Mouse (Mus musculus) heart, postnatal 4 days (tissue): ENCODE data around the gene Ttc28. TPM values are rescaled to one million over a fixed set of nuclear protein-coding genes. Genes with fewer than 3 reads are reported as not detected.

Experiments
- DNase-seq: peaks from one replicate; pipeline ENCODE4 v3.0.0; 2021
- total RNA-seq, 2 experiments: library from RNA; stranded (reverse); gene quantifications; 2 replicates each; pipeline ENCODE4 v1.2.3; 2021

Ttc28 gene
- total RNA-seq, 2 experiments from 2014 or later, result 29.3 to 29.9 TPM

GRCm38 (mm10) chr5:111216166-111216565, 336.6 kb downstream of the Ttc28 start:
- DNase-seq, result no peak

DNA sequence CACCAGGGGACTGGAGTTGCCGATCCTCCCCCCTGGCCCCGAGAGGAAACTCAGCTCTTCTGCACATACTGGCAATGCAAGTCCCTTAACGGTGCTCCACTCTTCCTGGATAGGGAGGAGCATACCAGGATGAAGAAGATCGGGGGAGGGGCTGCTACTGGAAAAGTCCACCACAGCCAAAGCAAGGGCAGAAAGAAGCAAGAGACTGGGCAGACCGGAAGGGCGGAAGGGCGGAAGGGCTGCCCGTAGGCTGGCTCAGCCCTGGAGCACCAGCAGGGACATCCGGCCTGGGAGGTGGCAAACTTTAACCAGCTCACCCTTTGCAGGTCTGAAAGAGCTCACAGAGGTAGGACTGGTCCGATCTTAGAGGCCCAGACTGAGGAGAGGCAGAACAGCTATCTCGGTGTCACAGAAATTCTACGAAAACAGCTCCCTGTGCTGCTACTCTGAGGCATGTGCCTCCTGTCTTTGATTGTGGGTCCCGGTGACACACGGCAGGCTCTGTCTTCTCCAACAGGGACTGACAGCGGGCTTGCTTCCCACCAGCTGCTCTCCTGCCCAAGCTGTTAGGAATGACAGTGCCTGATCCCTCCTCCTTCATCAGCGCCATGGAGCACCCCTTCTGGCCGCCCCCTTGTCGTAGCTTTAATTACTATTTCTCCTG, 338.0 kb downstream of the Ttc28 start:
- DNase-seq, result no peak

- no peak for DNase-seq
These were observed 338.7 kb downstream of the Ttc28 start for GRCm38 (mm10) chr5:111218111-111218891.

- no peak for DNase-seq
These were observed 339.4 kb downstream of the Ttc28 start for GRCm38 (mm10) chr5:111218998-111219397.

- no peak for DNase-seq
These were observed 341.2 kb downstream of the Ttc28 start for GRCm38 (mm10) chr5:111220679-111221380.

DNA sequence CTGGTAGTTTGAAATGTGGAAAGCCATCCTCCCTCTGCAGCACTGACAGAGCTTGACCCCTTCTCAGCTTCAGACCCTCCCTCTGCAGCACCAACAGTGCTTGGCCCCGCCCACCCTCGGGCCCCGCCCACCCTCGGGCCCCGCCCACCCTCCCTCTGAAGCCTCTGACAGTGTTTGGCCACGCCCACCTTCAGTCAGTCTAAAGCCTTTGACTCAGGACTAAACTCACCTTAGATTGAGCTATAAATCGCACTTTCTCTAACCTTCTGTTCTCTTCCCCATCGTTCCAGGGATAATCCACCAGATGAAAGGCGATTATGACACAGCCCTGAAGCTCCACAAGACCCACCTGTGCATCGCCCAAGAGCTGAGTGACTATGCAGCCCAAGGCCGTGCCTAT, 343.2 kb downstream of the Ttc28 start:
- no peak for DNase-seq

DNA sequence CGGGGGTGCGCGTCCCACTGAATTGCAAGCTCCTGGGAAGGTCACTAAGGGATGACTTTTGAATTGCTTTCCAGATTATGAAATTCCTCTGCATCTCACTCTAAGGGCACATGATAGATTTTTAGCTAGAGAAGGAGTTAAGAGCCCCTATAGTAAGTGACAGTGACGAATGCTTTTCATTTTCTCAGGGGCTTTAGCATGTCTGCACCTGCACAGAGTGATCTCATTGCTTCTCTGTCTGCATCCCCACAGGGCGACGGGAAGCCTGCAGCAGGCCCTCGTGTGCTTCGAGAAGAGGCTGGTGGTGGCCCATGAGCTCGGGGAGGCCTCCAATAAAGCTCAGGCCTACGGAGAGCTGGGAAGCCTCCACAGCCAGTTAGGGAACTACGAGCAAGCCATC, 345.7 kb downstream of the Ttc28 start:
- DNase-seq, result no peak

- DNase-seq, result no peak
These were observed 346.9 kb downstream of the Ttc28 start for GRCm38 (mm10) chr5:111226486-111226885.

DNA sequence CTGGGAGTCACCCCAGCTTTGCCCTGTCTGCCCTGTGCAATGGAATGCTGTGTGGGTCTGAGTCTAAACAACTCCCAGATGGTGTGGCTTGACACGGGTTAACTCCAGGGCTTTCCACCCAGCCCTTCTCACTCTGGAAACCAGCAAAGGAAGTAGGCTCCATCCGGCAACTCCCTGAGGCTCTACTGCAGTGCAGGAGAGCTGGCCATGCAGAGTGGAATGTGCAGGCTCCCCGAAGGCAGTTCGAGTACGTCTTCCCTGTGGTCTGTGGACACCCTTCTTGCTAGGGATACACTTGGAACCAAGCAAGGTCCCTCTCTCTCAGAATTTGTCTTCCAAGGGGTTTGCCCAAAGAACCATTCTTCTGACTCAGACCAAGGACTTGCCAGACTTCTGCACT, 348.2 kb downstream of the Ttc28 start:
- DNase-seq, result peak; percentile 53

- peak; percentile 66 for DNase-seq
These were observed 348.9 kb downstream of the Ttc28 start for GRCm38 (mm10) chr5:111228302-111229040.

DNA sequence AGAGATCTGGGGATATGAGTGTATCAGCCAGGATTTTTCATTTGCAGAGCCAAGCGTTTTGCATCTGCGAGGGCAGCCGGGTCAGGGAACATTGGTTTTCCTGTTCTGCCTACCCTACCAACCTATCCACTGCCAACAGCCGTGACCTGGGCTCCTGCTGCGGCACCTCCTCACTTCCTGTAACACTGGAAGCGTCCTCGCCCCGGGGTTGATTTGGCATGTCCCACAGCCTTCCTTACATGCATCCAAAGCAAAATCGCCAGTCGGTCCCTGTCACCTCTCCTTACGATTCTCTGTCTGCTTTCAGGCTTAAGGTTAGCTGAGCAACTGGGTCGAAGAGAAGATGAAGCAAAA, 349.4 kb downstream of the Ttc28 start:
- no peak for DNase-seq

DNA sequence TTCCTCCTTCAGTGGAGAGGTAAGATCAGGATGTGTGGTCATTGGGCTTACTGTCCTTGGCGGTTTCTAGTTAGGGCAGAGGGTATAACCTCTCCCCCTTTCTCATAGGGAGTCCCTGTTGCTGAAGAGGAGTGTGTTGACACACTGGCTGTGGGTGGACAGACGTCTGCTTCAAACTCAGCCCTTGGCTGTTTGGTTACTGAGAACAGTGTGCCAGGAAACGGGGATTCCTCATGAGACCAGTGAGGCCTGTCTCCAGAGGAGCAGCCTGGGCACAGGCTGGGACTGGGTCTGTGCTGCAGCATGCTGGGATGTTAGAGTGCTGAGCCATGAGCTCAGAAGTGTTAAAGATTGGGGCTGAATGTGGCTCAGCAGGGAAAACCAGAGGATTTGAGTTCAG, 350.1 kb downstream of the Ttc28 start:
- DNase-seq, result no peak

GRCm38 (mm10) chr5:111231044-111231443, 351.4 kb downstream of the Ttc28 start:
- no peak for DNase-seq

DNA sequence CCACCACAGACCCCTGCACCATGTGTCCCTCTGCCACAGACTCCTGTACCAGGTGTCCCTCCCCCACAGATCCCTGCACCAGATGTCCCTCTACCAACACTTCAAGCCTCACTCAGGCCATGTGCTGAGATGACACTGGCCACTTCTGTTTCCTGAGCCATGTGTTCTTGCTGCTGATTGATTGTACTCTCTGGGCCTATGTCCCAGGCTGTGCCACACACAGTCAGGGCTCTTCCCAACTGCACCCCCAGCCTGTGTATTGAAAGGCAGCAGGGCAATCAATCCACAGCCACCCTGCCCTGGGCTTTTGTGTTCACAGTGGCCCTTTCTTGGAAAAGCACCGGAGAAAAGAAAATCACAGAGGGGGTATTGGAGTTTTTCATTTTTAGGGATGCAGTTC, 352.2 kb downstream of the Ttc28 start:
- DNase-seq, result no peak

DNA sequence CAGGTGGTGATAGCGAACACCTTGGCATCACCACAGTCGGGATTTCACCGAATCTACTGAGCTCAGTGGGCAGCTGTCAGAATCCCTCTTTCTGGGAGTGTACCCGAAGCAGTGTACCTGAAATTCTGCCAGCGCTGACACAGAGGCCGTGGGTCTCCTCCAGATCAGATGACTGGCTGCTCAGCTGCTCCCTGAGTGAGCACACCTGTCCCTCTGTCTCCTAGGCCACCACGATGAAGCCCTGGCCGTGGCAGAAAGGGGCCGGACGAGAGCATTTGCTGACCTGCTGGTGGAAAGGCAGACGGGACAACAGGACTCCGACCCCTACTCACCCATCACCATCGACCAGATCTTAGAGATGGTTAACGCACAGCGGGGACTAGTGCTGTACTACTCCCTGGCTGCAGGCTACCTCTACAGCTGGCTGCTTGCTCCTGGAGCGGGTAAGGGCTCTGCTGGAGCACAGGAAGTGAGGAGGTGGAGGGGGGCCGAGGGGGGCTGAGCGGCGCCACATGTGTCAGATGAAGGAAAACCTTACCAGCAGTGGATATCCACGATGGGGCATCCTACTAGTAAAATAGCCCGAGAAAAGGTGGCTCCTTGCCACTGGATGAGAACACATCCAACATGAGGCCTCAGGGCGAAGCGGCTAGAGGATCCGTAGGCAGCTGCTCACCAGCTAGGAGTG, 353.6 kb downstream of the Ttc28 start:
- DNase-seq, result no peak

GRCm38 (mm10) chr5:111235131-111235530, 355.5 kb downstream of the Ttc28 start:
- DNase-seq, result peak; percentile 80

DNA sequence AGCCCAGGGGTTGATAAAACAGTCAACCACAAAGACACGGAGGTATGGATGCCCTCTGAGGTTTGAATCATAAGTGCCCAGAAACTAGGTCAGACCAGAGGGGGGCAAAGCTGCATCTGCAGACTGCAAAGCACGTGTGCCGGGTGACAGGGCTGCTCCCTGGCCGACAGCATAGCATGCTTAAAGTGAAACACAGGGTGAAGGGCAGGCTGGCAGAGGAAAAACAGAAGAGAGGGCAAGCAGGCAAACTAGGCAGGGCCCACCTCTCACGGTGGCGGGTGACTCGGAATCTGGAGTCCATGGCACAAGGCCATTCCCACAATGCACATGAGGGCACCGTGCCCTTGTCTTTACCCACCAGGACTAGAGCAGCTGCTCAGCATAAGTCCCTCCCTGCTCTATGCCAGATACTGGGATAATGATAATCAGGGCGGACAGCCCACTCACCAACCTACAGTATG, 357.6 kb downstream of the Ttc28 start:
- peak; percentile 49 for DNase-seq

DNA sequence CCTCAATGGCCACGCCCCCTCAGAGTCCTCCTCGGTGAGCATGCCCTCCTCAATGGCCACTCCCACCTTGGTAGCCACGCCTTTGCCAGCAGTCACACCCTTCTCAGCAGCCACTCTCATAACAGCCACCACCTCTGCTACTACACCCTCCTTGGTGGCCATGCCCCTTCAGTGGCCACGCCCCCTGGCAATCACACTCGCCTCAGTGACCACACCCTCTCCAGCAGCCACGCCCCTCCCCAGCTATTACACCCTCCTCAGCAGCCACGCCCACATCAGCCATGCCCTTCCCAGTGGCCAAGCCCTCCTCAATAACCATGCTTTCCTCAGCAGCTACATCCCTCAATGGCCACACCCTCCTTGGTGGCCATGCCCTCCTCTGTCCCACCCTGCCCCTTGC, 359.6 kb downstream of the Ttc28 start:
- peak; percentile 35 for DNase-seq

- DNase-seq, result no peak
These were observed 363.9 kb downstream of the Ttc28 start for GRCm38 (mm10) chr5:111243447-111244040.

- peak; percentile 26 for DNase-seq
These were observed 364.5 kb downstream of the Ttc28 start for GRCm38 (mm10) chr5:111244061-111244460.

- peak; percentile 50 for DNase-seq
These were observed 368.1 kb downstream of the Ttc28 start for GRCm38 (mm10) chr5:111247571-111248265.
